Mouse (Mus musculus) megakaryocyte-erythroid progenitor cell, adult 5-6 weeks (primary cell): ENCODE data around the gene Dock4. TPM values are rescaled to one million over a fixed set of nuclear protein-coding genes. Genes with fewer than 3 reads are reported as not detected.

Source experiments
- ATAC-seq: replicated peaks from 2 replicates; pipeline ENCODE4 v1.8.0; 2016; ENCODE audit warnings: mild to moderate bottlenecking, inconsistent platforms; ENCODE audit not compliant: severe bottlenecking, poor library complexity, low FRiP score, low TSS enrichment
- total RNA-seq, 2 experiments: library from RNA; stranded (forward) in 1 of 2; stranded (reverse) in 1 of 2; fragments of 200-1000, 215-1000 nt in 1 of 2; fragments of >200 nt in 1 of 2; fragmentation: Nextera tagmentation in 1 of 2; gene quantifications; 2 replicates each; pipeline ENCODE4 v1.2.3; 2014 to 2017

The Dock4 gene
- total RNA-seq, 2 experiments from 2014 or later: not detected

GRCm38 (mm10) chr12:40893741-40894140 lies 448.0 kb downstream of the Dock4 start:
- ATAC-seq: no peak

- ATAC-seq: no peak
These were observed 448.9 kb downstream of the Dock4 start for GRCm38 (mm10) chr12:40894695-40895094.

Other genes with a start within 250 kb of the Dock4 start
- gene Lsmem1, start 246.5 kb upstream of the Dock4 start, total RNA-seq (2014; fragmentation: Nextera tagmentation): not detected in 2 replicates
- gene Lsmem1, start 246.5 kb upstream of the Dock4 start, total RNA-seq (2017): 1.4 TPM in 1 of 2 replicates, not detected in the other
- gene Ifrd1, start 197.4 kb upstream of the Dock4 start, total RNA-seq (2014; fragmentation: Nextera tagmentation): 76.2 and 99.2 TPM in 2 replicates
- gene Ifrd1, start 197.4 kb upstream of the Dock4 start, total RNA-seq (2017): 119 and 171 TPM in 2 replicates
- 16.7 and 17.5 TPM in 2 replicates for gene Zfp277, start 50 bp upstream of the Dock4 start, total RNA-seq (2014; fragmentation: Nextera tagmentation)
- gene Zfp277, start 50 bp upstream of the Dock4 start, total RNA-seq (2017): 25.5 and 34.8 TPM in 2 replicates